Mouse (Mus musculus) heart, postnatal 0 days (tissue): ENCODE data around the gene Olfr328. TPM values are rescaled to one million over a fixed set of nuclear protein-coding genes. Genes with fewer than 3 reads are reported as not detected.
"Not testable (repeated sequence)": the region's sequence is repeated elsewhere in the genome, so short reads cannot be mapped to it uniquely, and the experiment has no call there.

Experiments used
- ATAC-seq: fragments of 200-750 bp; cut with Nextera tagmentation; 2 replicates; pipeline ENCODE4 v1.8.0; 2017; ENCODE audit warnings: low read depth, moderate number of reproducible peaks, moderate library complexity; ENCODE audit not compliant: insufficient read depth
- DNase-seq: peaks from one replicate; pipeline ENCODE4 v3.0.0-alpha.2; 2016; ENCODE audit warnings: low spot score
- H3K27ac ChIP-seq: fragments of 300-500 bp; sonication (generic); 2 replicates; pipeline ENCODE4 v1.5.1; 2014; ENCODE audit warnings: low read depth, mild to moderate bottlenecking
- H3K27me3 ChIP-seq: fragments of 300-500 bp; sonication (generic); 2 replicates; pipeline ENCODE4 v1.6.1; 2014; ENCODE audit warnings: low read length, mixed read lengths; ENCODE audit not compliant: control insufficient read depth, insufficient read depth
- H3K36me3 ChIP-seq: fragments of 300-500 bp; sonication (generic); replicated peaks from 2 replicates; pipeline ENCODE4 v1.6.1; 2014; ENCODE audit warnings: low read length, mixed read lengths; ENCODE audit not compliant: control insufficient read depth, insufficient read depth
- H3K4me1 ChIP-seq: fragments of 300-500 bp; sonication (generic); 2 replicates; pipeline ENCODE4 v1.6.1; 2014; ENCODE audit warnings: antibody characterized with exemption; ENCODE audit not compliant: control insufficient read depth, insufficient read depth
- H3K4me2 ChIP-seq: fragments of 300-500 bp; sonication (generic); 2 replicates; pipeline ENCODE4 v1.6.1; 2014; ENCODE audit warnings: low read depth, mild to moderate bottlenecking, low read length, moderate library complexity
- H3K4me3 ChIP-seq: fragments of 300-500 bp; sonication (generic); 2 replicates; pipeline ENCODE4 v1.5.1; 2014; ENCODE audit warnings: low read depth, low read length
- H3K9ac ChIP-seq: fragments of 300-500 bp; sonication (generic); replicated peaks from 2 replicates; pipeline ENCODE4 v1.6.1; 2014; ENCODE audit warnings: low read depth, low read length, mixed read lengths
- H3K9me3 ChIP-seq: fragments of 300-500 bp; sonication (generic); replicated peaks from 2 replicates; pipeline ENCODE4 v1.6.1; 2016; ENCODE audit warnings: low read length; ENCODE audit not compliant: control insufficient read depth
- CTCF ChIP-seq: IDR thresholded peaks from 2 replicates; pipeline ENCODE4 v1.5.1; 2016; ENCODE audit warnings: antibody characterized with exemption, control low read depth, low read depth
- EP300 ChIP-seq: IDR thresholded peaks from 2 replicates; pipeline ENCODE4 v1.6.1; 2016; ENCODE audit warnings: antibody characterized with exemption, low read depth
- WGBS: fragments of 180-500 bp; shearing (Covaris S2); extraction: QIAGEN DNeasy Blood & Tissue Kit; methylation state at CpG from one replicate; pipeline ENCODE4 v1.1.7; 2014; 5-methylcytosine and 5-hydroxymethylcytosine counted together
- polyA plus RNA-seq: library from polyadenylated mRNA; unstranded; fragments of >200 nt; fragmentation: Nextera tagmentation; extraction: Ambion mirVana; gene quantifications from 2 replicates; pipeline ENCODE4 v1.2.1, GENCODE M21; 2015
- total RNA-seq: library from RNA; depleted of rRNA; stranded (reverse); fragments of >200 nt; gene quantifications from 2 replicates; pipeline ENCODE4 v1.2.3, GENCODE M21; 2014; ENCODE audit warnings: low replicate concordance; rRNA removed

The Olfr328 gene
- total and polyA plus RNA-seq, 2 experiments from 2014 or later: not detected

GRCm38 (mm10) chr11:58546322-58546721, 9.1 kb downstream of the Olfr328 start, which contains the start of gene Olfr329-ps:
Gene Olfr329-ps, minus strand, starts transcription at chr11:58546422.
- WGBS: 62% methylated on average over 5 of the region's 5 CpGs
- Histone ChIP-seq H3K27ac (no peak within 1 kb of the TSS), H3K4me2 (no peak within 1 kb of the TSS), H3K4me3 (no peak within 1 kb of the TSS), H3K36me3 (no peaks in the 10 kb centered on the region), H3K9me3 (no peaks in the 10 kb centered on the region), H3K4me1 (no peaks in the 10 kb centered on the region), H3K9ac (no peak within 1 kb of the TSS), H3K27me3 (no peaks in the 10 kb centered on the region)
- TF ChIP-seq EP300: no peak
- TF ChIP-seq CTCF: no peak
- DNase-seq (no peak), ATAC-seq (no peak)

- not testable (repeated sequence) for ATAC-seq, H3K4me3 ChIP-seq, DNase-seq, H3K4me1 ChIP-seq, H3K27ac ChIP-seq, H3K9me3 ChIP-seq, H3K36me3 ChIP-seq, H3K4me2 ChIP-seq, H3K9ac ChIP-seq, H3K27me3 ChIP-seq
These were observed 20.7 kb downstream of the Olfr328 start, which contains the start of gene Olfr330 for GRCm38 (mm10) chr11:58534736-58535135. Gene Olfr330, minus strand, starts transcription at chr11:58534836.

GRCm38 (mm10) chr11:58519756-58520155, 35.7 kb downstream of the Olfr328 start:
- not testable (repeated sequence) for H3K27ac ChIP-seq
- 88% methylated on average over 6 of the region's 9 CpGs for whole genome bisulfite sequencing

GRCm38 (mm10) chr11:58518916-58519315, 36.5 kb downstream of the Olfr328 start:
- H3K4me1 ChIP-seq, H3K4me3 ChIP-seq, H3K27ac ChIP-seq, H3K36me3 ChIP-seq, H3K9me3 ChIP-seq, H3K4me2 ChIP-seq, H3K9ac ChIP-seq, DNase-seq, ATAC-seq, H3K27me3 ChIP-seq: not testable (repeated sequence)
- 86% methylated on average over 17 of the region's 18 CpGs for WGBS

More at GRCm38 (mm10) chr11:58519756-58520155, 35.7 kb downstream of the Olfr328 start:
- not testable (repeated sequence) for H3K4me2 ChIP-seq, DNase-seq, H3K36me3 ChIP-seq, H3K9ac ChIP-seq, H3K4me3 ChIP-seq, H3K4me1 ChIP-seq, ATAC-seq, H3K9me3 ChIP-seq, H3K27me3 ChIP-seq

- H3K36me3 ChIP-seq, ATAC-seq, H3K27me3 ChIP-seq, H3K9ac ChIP-seq, H3K4me2 ChIP-seq, DNase-seq, H3K4me1 ChIP-seq, H3K27ac ChIP-seq, H3K4me3 ChIP-seq, H3K9me3 ChIP-seq: not testable (repeated sequence)
- WGBS: 78% methylated on average over 19 of the region's 19 CpGs
These were observed 46.4 kb downstream of the Olfr328 start for GRCm38 (mm10) chr11:58509058-58509457.

GRCm38 (mm10) chr11:58502472-58502871, 53.0 kb downstream of the Olfr328 start, which contains the start of gene Olfr331:
Gene Olfr331, minus strand, starts transcription at chr11:58502572.
- ATAC-seq: not testable (repeated sequence)

More at GRCm38 (mm10) chr11:58502472-58502871, 53.0 kb downstream of the Olfr328 start, which contains the start of gene Olfr331:
- H3K4me2 ChIP-seq, H3K36me3 ChIP-seq, H3K4me1 ChIP-seq, H3K9ac ChIP-seq, DNase-seq, H3K27me3 ChIP-seq, H3K4me3 ChIP-seq, H3K27ac ChIP-seq, H3K9me3 ChIP-seq: not testable (repeated sequence)

Other genes with a start within 250 kb of the Olfr328 start
- 8.2 and 12.6 TPM in 2 replicates for gene Zfp692, start 248.6 kb downstream of the Olfr328 start, total RNA-seq
- 4.9 and 5.0 TPM in 2 replicates for gene Zfp692, start 248.6 kb downstream of the Olfr328 start, polyA plus RNA-seq
- 31.4 and 62.4 TPM in 2 replicates for gene Zfp672, start 225.3 kb downstream of the Olfr328 start, total RNA-seq
- 53.5 and 60.8 TPM in 2 replicates for gene Zfp672, start 225.3 kb downstream of the Olfr328 start, polyA plus RNA-seq
- 30.2 and 42.9 TPM in 2 replicates for gene Sh3bp5l, start 224.9 kb downstream of the Olfr328 start, total RNA-seq
- 28.2 and 29.5 TPM in 2 replicates for gene Sh3bp5l, start 224.9 kb downstream of the Olfr328 start, polyA plus RNA-seq
- not detected in 2 replicates for gene Lypd8, start 176.6 kb downstream of the Olfr328 start, total RNA-seq
- 0.12 TPM in 1 of 2 replicates, not detected in the other for gene Lypd8, start 176.6 kb downstream of the Olfr328 start, polyA plus RNA-seq
- not detected in 2 replicates for gene 1810065E05Rik, start 134.5 kb downstream of the Olfr328 start, total RNA-seq
- gene 1810065E05Rik, start 134.5 kb downstream of the Olfr328 start, polyA plus RNA-seq: not detected in 2 replicates
- gene Gm12253, start 123.1 kb downstream of the Olfr328 start, total RNA-seq: not detected in 2 replicates
- not detected in 2 replicates for gene Gm12253, start 123.1 kb downstream of the Olfr328 start, polyA plus RNA-seq
- not detected in 2 replicates for gene Lypd9, start 102.7 kb downstream of the Olfr328 start, total RNA-seq
- not detected in 2 replicates for gene Lypd9, start 102.7 kb downstream of the Olfr328 start, polyA plus RNA-seq
- not detected in 2 replicates for gene Olfr30, start 93.4 kb downstream of the Olfr328 start, total RNA-seq
- gene Olfr30, start 93.4 kb downstream of the Olfr328 start, polyA plus RNA-seq: not detected in 2 replicates
- gene Olfr332, start 63.1 kb downstream of the Olfr328 start, total RNA-seq: not detected in 2 replicates
- gene Olfr332, start 63.1 kb downstream of the Olfr328 start, polyA plus RNA-seq: not detected in 2 replicates
- gene Olfr331, start 53.1 kb downstream of the Olfr328 start, total RNA-seq: not detected in 2 replicates
- not detected in 2 replicates for gene Olfr331, start 53.1 kb downstream of the Olfr328 start, polyA plus RNA-seq
- not detected in 2 replicates for gene Olfr330, start 20.8 kb downstream of the Olfr328 start, total RNA-seq
- not detected in 2 replicates for gene Olfr330, start 20.8 kb downstream of the Olfr328 start, polyA plus RNA-seq
- not detected in 2 replicates for gene Olfr329-ps, start 9.2 kb downstream of the Olfr328 start, total RNA-seq
- gene Olfr329-ps, start 9.2 kb downstream of the Olfr328 start, polyA plus RNA-seq: not detected in 2 replicates
- not detected in 2 replicates for gene Olfr224, start 14.9 kb upstream of the Olfr328 start, total RNA-seq
- gene Olfr224, start 14.9 kb upstream of the Olfr328 start, polyA plus RNA-seq: not detected in 2 replicates
- not detected in 2 replicates for gene Olfr325, start 22.1 kb upstream of the Olfr328 start, total RNA-seq
- gene Olfr325, start 22.1 kb upstream of the Olfr328 start, polyA plus RNA-seq: not detected in 2 replicates
- not detected in 2 replicates for gene Olfr324, start 39.5 kb upstream of the Olfr328 start, total RNA-seq
- gene Olfr324, start 39.5 kb upstream of the Olfr328 start, polyA plus RNA-seq: not detected in 2 replicates
- gene 2210407C18Rik, start 60.4 kb upstream of the Olfr328 start, total RNA-seq: not detected in 2 replicates
- not detected in 2 replicates for gene 2210407C18Rik, start 60.4 kb upstream of the Olfr328 start, polyA plus RNA-seq
- gene Olfr323, start 74.9 kb upstream of the Olfr328 start, total RNA-seq: not detected in 2 replicates
- gene Olfr323, start 74.9 kb upstream of the Olfr328 start, polyA plus RNA-seq: not detected in 2 replicates
- gene Trim58, start 84.8 kb upstream of the Olfr328 start, total RNA-seq: not detected in 2 replicates
- 0.05 TPM in 1 of 2 replicates, not detected in the other for gene Trim58, start 84.8 kb upstream of the Olfr328 start, polyA plus RNA-seq
- gene Olfr322, start 103.1 kb upstream of the Olfr328 start, total RNA-seq: not detected in 2 replicates
- not detected in 2 replicates for gene Olfr322, start 103.1 kb upstream of the Olfr328 start, polyA plus RNA-seq
- gene Olfr320, start 125.5 kb upstream of the Olfr328 start, total RNA-seq: not detected in 2 replicates
- not detected in 2 replicates for gene Olfr320, start 125.5 kb upstream of the Olfr328 start, polyA plus RNA-seq
- not detected in 2 replicates for gene Olfr319, start 143.5 kb upstream of the Olfr328 start, total RNA-seq
- gene Olfr319, start 143.5 kb upstream of the Olfr328 start, polyA plus RNA-seq: not detected in 2 replicates
- gene Olfr318, start 168.4 kb upstream of the Olfr328 start, total RNA-seq: not detected in 2 replicates
- not detected in 2 replicates for gene Olfr318, start 168.4 kb upstream of the Olfr328 start, polyA plus RNA-seq
- gene Olfr317, start 183.6 kb upstream of the Olfr328 start, total RNA-seq: not detected in 2 replicates
- gene Olfr317, start 183.6 kb upstream of the Olfr328 start, polyA plus RNA-seq: not detected in 2 replicates
- not detected in 2 replicates for gene Olfr316, start 197.1 kb upstream of the Olfr328 start, total RNA-seq
- gene Olfr316, start 197.1 kb upstream of the Olfr328 start, polyA plus RNA-seq: not detected in 2 replicates
- not detected in 2 replicates for gene Olfr315, start 217.6 kb upstream of the Olfr328 start, total RNA-seq
- gene Olfr315, start 217.6 kb upstream of the Olfr328 start, polyA plus RNA-seq: not detected in 2 replicates
- not detected in 2 replicates for gene Olfr314, start 227.3 kb upstream of the Olfr328 start, total RNA-seq
- not detected in 2 replicates for gene Olfr314, start 227.3 kb upstream of the Olfr328 start, polyA plus RNA-seq
- gene Fam183b, start 246.3 kb upstream of the Olfr328 start, total RNA-seq: not detected in 2 replicates
- 0.87 and 1.9 TPM in 2 replicates for gene Fam183b, start 246.3 kb upstream of the Olfr328 start, polyA plus RNA-seq